Mouse (Mus musculus): ENCODE measurements around the gene Upp1.
"Not testable (repeated sequence)": the region's sequence is repeated elsewhere in the genome, so short reads cannot be mapped to it uniquely, and the experiment has no call there.

The Upp1 gene

DNA sequence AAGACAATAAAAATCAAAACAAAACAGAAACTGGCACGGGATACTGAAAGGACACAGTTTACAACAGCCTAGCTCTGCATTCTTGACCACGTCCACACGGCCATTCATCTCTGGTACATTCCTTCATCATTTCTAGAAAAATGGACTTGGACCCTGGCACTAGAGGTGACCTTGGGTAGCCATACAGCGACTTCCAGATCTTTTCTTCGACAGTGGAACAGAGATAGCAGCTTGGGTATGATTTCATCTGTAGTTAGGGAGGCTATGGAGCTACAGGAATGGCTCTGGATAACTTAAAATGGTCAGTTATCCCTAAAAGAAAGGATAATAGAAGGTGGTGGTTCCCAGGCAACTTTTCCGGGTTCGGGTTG is at the start of gene Upp1:
Gene Upp1, plus strand, starts transcription at position 54 of the 371 bp plus-strand sequence.
- DNase-seq (ENCODE audit: low spot score), result no peak

DNA sequence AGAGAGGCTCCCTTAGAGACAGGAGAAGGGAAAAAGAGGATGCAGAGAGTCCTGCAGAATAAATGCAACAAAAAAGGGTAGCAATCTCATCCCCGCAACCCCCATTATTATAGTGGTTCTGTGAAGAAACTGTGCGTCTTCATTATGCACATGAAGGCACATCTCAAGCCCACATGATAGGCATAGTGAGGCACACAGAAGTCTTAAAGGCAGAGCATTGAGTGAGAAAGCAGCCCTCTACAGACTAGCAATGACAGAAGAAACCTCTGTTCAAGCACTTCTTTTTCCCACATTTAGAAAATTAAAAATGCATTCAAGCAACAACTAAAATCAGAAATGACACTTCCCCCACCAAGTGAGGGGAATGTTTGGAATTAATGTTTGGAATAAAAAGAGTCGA is 41.5 kb upstream of the Upp1 start:
- DNase-seq (ENCODE audit: low spot score), result no peak

DNA sequence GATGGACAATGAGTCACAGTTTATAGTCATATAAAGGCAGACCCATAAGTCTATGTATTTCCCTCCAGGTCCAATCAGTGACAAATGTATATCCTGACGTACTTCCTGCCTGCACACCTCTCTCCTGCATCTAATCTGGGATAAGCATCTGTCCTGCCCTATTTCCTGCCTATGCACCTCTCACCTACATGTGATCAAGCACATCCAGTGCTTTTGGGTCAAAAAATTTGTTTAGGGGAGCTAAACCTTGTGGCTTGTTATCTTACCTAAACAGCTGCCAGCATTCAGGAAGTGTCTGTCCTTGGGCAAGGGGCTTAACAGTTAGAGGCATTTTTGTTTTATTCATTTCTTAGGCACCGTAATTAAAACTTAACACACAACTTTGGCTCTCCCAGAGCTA is 4.7 kb upstream of the Upp1 start:
- DNase-seq (ENCODE audit: low spot score), result no peak

DNA sequence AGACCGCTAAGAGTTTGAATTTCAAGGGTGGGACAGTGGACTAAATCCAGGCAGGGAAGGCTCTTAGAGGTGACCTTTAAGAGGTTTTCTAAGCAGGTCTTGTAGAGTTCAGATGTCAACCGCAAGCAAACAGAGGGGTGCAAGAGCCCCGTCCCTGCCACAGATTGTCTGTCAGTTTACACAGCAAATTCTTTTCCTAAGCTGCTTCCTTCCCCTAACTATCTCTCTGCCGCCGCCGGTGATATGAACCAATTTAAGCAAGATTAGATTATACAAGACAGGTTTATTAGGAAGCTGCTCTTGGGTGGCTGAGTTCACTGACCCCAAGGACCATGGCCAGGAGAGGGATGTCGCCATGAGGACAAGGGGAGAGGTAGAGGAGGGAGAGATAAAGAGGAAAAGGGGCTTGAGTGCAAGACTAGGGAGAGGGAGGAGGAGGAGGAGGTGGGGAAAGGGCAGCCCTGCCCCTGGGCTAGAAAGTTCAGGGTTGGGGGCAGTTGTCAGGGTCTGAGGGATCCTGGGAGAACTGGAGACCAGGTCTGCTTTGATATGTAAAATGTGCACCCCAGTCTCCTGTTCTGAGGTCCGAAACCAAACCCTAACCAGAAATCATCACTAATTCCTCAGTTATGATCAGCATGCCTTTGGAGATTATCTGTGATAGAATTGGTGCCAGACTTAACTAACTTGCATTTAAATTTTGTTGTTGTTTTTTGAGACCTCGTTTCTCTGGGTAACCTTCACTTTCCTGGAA is 2.4 kb upstream of the Upp1 start:
- DNase-seq (ENCODE audit: low spot score), result no peak

DNA sequence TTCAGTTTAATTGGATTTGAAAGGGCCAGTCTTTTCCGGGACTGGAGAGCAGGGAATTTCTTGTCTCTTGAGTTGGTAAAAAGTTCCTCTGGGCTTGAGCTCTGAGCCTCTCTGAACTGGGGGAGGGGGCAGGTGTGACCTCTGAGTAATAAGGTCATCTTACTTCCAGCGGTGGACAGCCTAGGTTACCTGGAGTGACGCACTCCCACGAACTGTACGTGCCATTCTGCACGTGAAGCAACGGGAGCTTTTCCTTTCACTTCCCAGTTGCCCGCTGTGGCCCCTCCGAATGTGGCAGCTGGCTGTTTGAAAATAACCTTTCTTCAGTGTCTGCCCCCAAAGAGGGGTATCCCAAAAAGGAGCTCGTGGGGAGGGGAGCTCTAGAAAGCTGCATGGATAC is 1.8 kb upstream of the Upp1 start:
- no peak for DNase-seq (ENCODE audit: low spot score)

DNA sequence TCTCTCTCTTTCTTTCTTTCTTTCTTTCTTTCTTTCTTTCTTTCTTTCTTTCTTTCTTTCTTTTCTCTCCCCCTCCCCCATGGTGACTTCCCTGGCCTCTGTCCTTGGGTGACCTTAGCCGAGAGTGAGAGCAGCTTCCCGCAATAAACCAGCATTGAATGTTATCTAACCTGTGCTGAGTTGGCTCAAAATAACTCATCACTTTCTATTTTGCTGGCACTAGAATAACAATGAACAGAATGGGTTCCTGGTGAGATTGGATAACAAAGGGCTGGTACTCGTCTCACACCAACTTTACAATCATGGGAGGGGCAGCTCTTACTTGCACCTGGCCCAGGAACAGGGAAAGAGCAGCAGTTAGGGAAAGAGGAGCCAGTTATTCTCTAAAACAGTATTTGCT is 987 bp upstream of the Upp1 start:
- no peak for DNase-seq (ENCODE audit: low spot score)

DNA sequence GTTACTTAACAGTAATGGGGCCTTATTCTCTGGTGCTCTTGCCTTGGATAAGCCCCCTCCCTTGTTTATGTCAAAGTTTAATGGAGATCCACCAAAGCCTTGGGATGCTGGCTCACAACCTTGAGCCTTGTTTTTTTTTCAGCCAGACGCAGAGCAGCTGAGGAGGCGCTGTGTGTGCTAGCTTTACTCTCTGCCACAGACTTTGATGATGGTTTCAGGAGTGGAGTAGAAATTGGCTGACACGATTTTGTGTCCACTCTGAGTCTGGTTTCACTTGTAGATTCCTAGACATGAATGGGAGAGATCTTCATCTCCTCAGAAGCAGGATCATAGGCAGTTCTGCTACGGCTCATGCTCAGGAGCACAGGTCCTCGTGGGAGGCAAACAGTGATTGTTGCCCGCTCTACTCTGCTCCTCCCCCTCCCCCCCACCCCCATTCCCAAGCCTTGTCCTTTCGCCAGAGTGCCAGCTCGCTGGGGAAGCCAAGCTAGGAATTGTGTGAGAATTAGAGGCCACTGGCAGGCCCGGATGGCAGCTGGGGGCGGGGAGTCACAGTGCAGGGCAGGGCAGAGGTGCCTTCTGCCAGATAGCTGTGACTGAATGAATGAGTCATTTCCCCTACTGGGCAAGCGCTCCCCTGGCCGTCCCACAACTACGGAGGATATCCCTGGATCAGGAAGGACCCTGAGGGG is 399 bp upstream of the Upp1 start:
- DNase-seq (ENCODE audit: low spot score), result no peak

DNA sequence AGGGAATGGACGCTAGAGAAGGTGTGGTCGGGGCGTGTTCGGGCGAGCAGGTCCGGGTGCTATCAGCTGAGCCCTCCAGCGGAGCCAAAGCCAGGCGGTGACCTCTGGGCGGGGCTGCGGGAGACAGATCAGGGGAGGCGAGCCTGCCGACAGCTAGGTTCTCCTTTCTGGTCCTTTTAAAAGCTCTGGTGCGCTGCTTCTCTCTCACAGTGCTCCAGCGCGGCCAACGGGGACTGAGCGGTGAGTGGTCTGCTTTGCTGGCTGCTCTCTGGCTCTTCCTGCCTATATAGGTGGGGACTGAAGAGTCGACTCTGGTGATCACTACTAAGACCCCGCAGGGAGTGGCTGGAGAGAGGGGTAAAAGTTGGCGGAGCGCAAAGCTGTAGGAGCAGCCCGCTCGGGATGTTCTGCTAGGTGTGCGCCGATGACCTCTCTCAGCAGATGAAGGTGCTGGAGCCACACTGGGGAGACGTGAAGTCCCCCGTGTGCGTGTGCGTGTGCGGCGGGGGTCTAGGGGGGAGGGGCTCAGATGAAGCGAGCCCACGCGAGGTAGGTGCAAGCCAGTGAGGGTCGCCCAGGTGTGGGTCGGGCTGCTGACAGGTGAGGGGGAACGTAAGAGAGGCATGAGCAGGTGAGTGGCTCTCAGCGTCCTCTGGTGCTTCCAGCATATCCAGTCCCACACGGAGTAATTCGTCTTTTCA is 668 bp downstream of the Upp1 start:
- no peak for DNase-seq (ENCODE audit: low spot score)

DNA sequence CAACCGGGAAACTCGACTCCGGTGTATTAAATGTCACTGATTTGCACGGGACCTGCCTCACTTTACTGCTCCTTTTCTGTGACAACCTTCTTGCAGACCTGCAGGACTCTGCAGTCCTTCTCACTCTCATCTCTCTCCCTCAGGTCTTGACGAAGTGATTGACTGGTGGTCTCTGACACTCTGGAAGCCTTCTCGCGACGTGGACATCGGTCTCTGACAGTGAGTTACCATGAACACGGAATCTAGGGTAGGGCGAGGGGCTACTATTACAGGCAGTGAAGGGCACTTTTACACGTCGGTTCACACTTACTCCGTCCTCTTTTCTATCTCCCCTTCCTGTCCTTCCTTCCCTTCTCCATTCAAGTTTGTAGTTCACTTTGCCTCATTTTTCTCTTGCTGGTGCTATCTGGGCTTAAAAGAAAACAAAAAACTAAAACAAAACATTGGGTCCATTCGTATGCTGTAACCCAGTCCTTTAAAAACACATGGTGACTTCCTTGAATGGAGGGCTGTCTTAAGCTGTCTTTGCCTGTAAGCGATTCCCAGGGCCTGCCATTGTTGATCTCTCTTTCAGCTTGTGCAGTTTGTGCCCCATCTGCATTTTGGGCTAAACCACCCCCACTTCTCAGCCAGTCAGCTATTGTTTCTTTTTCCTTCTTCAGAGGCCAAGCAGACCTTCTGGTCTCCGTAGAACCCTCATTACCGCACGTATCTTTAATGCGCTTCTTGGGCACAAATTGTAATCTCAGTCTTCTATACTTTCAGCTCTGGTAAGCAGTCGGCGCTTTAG is 1.5 kb downstream of the Upp1 start:
- no peak for DNase-seq (ENCODE audit: low spot score)

DNA sequence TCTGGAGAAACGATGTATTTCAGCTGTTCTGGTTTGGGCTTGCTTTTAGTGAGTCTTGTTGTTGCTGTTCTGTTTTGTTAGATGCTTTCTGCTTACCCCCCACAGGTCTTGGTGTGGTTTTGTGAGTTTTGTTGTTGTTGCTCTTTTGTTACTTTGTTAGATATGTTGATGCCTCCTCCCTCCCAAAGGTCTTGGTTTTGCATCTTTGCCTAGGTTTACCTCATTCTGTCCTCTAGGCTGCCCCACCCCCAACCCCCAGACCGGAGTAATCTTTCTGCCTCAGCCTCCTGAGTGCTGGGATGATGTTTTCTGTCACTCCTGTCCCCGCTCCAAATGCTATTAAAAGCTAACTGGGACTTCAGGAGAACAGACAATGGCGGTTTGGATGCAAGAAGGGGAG is 4.4 kb downstream of the Upp1 start:
- DNase-seq (ENCODE audit: low spot score), result no peak

DNA sequence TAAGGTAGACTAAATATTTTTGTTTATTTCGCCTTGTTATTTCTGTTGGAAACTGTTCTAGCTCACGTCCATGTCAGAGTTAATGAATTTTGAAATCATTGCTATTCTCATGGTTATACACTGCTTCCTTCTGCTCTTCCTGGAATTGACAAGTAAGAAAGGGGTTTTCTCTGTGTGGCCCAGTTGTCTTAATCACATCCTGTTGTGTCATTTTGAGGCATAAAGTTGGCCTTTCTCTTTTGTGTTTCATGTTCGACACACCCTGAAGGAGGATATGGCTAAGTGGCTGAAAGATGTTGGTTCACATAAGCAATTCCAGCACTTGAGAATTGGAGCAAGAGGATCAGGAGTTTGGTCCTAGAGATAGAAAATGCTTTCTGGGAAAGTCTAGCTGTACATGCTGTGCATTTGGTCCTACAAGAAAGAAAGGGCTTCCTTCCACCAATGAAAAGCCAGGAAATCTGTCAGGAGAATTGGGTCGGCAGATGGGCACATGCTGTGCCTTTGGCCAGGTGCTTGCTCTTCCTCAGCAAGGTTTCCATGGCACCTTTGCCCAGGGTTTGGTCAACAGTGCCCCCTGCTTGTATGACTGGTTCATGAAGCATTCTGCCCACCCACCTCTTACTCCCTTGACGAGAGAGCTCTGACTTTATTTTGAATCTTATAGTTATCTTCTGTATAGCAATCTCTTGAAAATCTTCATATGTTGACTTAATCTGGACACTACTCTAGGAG is 8.6 kb downstream of the Upp1 start:
- no peak for DNase-seq (ENCODE audit: low spot score)

DNA sequence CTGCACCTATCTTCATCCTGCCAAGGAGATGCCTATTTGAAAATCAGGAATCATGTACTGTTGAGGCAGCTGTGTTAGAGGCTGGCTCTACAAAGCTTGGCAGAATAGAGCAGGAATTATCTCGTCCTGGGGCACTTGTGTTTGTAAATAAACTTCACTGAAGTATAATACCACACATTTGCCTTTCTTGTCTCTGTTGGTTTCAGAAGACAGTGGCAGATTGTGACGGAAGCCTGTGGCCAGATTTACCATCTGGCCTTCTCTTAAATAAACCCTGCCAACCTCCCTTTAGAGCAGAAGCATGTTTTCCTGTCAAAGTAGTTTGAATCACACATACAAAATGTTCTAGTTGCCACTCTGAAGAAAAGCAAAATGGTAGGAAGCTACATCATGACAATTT is 10.2 kb downstream of the Upp1 start:
- DNase-seq (ENCODE audit: low spot score), result no peak

DNA sequence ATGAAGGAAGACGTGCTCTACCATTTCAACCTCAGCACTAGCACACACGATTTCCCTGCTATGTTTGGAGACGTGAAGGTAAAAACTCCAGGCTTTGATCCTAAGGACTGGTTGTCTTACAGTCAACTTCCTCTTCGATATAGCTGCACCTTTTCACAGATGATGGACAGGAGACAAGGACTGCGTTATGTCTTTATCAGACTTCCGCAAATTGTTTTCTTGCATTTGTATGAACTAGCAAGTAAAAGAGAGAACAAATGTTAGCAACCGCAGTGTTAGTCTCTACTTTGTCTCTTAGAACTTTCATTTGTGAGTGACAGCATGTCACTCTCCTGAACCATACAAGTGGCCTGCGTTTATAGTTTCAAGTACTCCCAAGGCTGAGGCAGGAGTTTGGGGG is 11.6 kb downstream of the Upp1 start:
- no peak for DNase-seq (ENCODE audit: low spot score)

DNA sequence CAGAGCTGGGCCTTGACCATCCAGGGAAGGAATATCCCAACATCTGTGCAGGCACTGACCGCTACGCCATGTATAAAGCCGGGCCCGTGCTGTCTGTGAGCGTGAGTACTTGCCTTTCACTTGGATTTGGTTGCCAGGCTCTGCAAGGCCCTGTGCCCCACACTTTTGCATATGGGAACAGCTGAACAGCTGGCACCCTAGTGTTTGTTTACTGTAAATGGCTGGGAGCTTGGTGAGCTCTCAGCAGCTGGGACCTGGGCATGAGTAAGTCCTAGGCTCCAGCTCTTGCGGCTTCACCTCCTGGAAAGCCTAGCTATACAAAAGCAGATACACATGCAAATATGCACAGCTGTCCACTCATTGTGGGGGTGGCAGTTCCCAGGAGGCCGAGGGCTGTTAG is 13.8 kb downstream of the Upp1 start:
- DNase-seq (ENCODE audit: low spot score), result no peak

DNA sequence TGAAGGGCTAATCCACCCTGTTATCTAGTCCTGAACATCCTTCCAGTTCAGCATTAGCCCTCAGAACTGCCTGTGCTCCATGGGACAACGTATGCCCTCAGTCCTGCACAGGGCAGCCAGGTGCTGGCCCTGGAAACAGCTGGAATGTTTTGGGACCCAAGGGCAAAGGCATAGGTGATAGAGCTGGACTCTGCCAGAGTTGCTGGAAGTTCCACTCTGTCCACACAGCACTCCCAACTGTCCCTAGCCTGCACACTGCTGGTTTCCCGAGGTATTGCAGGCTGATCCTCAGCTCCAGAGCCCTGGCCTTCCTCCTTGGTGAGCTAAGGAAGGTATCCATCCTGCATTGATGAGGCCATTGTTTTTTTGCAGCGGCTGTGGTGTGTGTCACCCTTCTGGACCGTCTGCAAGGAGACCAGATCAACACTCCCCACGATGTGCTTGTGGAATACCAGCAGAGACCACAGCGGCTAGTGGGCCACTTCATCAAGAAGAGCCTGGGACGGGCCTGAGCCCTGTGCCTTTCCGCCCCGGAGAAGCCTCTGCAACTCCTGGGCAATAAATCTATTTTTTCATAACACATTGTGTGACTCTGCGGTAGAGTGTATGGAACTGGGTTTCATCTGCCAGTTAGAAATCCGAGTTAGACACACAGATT is 17.8 kb downstream of the Upp1 start:
- no peak for DNase-seq (ENCODE audit: low spot score)

DNA sequence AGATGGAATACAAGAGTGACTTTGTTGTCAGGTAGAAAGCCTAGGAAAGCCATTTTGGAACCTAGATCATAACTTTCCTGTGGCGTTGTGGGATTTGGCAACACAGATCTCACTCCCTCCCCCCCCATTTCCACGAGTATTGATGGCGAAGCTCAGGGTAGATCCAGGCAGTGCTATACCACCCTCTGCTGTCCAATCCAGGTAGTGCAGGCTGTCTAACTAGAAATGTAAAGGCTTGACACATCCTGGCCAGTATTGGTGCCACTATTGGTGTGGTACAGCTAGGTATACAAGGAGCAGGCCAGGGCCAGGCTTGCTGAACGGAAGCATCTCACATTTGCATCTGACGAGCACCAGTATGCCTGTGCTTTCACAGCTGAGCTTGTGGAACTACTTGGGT is 18.6 kb downstream of the Upp1 start:
- peak; percentile 29 for DNase-seq (ENCODE audit: low spot score)

DNA sequence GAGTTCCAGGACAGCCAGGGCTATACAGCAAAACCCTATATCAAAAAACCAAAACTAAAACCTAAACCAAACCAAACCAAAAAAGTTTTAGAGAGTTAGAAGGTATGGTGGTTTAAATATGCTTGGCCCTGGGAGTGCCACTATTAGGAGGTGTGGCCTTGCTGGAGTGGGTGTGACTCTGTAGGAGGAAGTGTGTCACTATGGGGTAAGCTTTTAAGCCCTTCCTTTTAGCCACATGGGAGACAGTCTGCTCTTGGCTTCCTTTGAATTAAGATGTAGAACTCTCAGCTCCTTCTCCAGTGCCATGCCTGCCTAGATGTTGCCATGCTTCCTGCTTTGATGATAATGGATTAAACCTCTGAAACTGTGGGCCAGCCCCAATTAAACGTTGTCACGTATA is 27.2 kb downstream of the Upp1 start:
- DNase-seq (ENCODE audit: low spot score), result no peak

DNA sequence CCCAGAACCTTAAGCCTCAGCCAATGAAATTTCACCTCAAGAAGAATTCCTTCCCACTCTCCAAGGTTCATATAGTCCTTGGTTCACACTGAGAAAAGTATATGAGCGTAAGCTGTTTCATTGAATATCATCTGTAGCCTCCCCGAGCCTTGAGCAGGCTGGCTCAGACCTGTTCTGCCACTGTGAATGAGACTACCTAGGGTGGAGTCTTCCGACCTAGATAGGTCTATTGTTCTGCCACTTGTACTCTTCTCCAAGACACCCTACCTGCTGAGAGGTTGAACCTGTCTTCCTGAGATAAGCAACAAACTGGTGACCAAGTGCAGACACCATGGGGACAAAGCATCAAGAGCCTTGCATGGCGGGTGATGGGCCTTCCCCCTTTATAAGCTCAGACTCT is 28.2 kb downstream of the Upp1 start:
- DNase-seq (ENCODE audit: low spot score), result no peak

DNA sequence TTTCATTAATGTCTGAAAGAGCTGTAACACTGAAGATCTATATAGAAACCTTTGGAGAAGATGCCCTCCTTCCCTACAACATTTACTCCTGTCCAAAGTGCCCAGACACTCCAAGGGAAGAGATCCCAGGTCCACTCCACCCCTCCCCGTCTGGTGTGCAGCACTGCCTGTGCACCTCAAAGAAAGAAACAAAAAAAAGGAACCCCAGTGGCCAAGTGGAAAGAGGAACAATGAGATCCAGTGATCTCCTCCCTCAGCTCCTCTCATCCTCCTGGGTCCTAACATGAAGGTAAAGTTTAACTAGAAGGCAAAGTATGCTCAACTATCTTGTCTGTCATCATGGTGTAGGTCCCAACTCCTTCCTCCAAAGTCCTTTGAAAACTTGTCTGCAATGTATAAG is 28.8 kb downstream of the Upp1 start:
- DNase-seq (ENCODE audit: low spot score), result no peak

DNA sequence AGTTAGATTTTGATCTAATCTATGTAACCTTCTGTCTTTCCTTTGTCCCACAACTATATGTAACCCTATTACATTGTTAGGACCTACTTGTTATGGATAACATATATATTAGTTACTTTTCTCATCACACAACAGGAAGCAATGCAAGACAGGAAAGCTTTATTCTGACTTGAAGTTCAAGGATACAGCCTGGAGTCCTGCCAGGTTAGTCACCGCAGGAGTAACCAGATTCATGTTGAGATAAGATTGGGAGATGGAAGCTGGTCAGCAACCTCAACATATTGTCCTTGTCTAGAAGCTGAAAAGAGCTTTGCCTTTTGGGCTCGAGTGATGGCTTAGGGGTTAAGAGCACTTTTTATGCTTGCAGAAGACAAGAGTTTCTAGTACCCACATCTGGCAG is 30.3 kb downstream of the Upp1 start:
- DNase-seq (ENCODE audit: low spot score), result no peak

DNA sequence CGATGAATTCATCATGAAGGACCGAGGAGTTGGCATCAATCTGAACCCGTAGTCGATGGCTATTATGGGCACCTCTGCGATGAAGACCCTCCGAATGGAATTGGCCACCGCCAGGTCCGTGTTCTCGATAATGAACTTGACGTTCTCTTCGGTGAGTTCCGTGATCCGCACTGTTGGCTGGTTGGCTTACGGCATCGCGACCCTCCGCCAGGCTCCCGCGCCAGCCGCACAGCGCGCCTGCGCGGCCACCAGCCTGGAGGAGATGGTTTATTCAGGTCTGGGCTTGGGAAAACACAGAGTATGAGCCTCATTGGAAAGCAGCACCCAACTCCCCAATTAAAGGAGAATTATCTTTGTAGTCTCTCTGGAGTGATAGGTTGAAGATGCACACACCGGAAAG is 32.5 kb downstream of the Upp1 start:
- DNase-seq (ENCODE audit: low spot score), result not testable (repeated sequence)
